Mouse (Mus musculus): ENCODE measurements around the gene Slc4a11. TPM values are rescaled to one million over a fixed set of nuclear protein-coding genes. Genes with fewer than 3 reads are reported as not detected.

Gene Slc4a11
- polyA plus RNA-seq, 1 experiment from 2014 or later, result 2.4 TPM

- 84% methylated on average over 4 of the region's 4 CpGs for WGBS
- no peak for ATAC-seq (ENCODE audit: low FRiP score, low TSS enrichment)
- H3K36me3 ChIP-seq (ENCODE audit: insufficient read depth, low read length), result peaks cover 54% of the 10 kb centered on the region
- no peaks in the 10 kb centered on the region for H3K27me3 ChIP-seq (ENCODE audit: insufficient read depth, low read length)
- H3K4me2 ChIP-seq (replicated peaks; ENCODE audit: low read depth, low read length), result no peak overlapping the region
- no peaks in the 10 kb centered on the region for H3K4me1 ChIP-seq (ENCODE audit: insufficient read depth, low read length)
- H3K9ac ChIP-seq (replicated peaks; ENCODE audit: low read length), result no peak overlapping the region
- H3K27ac ChIP-seq (ENCODE audit: low read length), result no peak overlapping the region
- no peak overlapping the region for H3K4me3 ChIP-seq (ENCODE audit: low read length)
- H3K9me3 ChIP-seq (ENCODE audit: low read length), result no peaks in the 10 kb centered on the region
These were observed 27.1 kb upstream of the Slc4a11 start for GRCm38 (mm10) chr2:130724369-130724768.

GRCm38 (mm10) chr2:130717951-130718350 is 20.6 kb upstream of the Slc4a11 start:
- no peaks in the 10 kb centered on the region for H3K9me3 ChIP-seq (ENCODE audit: low read length)
- no peaks in the 10 kb centered on the region for H3K27me3 ChIP-seq (ENCODE audit: insufficient read depth, low read length)
- no peak overlapping the region for H3K27ac ChIP-seq (ENCODE audit: low read length)
- 68% methylated on average over 6 of the region's 6 CpGs for WGBS
- H3K4me2 ChIP-seq (replicated peaks; ENCODE audit: low read depth, low read length), result no peak overlapping the region
- no peaks in the 10 kb centered on the region for H3K4me1 ChIP-seq (ENCODE audit: insufficient read depth, low read length)
- H3K4me3 ChIP-seq (ENCODE audit: low read length), result no peak overlapping the region
- ATAC-seq (ENCODE audit: low FRiP score, low TSS enrichment), result no peak
- no peak overlapping the region for H3K9ac ChIP-seq (replicated peaks; ENCODE audit: low read length)
- peaks cover 29% of the 10 kb centered on the region for H3K36me3 ChIP-seq (ENCODE audit: insufficient read depth, low read length)

- Histone ChIP-seq H3K27me3 (ENCODE audit: insufficient read depth, low read length) (no peaks in the 10 kb centered on the region), H3K9ac (replicated peaks; ENCODE audit: low read length) (no peak overlapping the region), H3K4me1 (ENCODE audit: insufficient read depth, low read length) (peaks cover 7% of the 10 kb centered on the region; the same call in 1 of the 2 replicates), H3K4me3 (ENCODE audit: low read length) (no peak overlapping the region), H3K9me3 (ENCODE audit: low read length) (no peaks in the 10 kb centered on the region), H3K36me3 (ENCODE audit: insufficient read depth, low read length) (peaks cover 8% of the 10 kb centered on the region), H3K27ac (ENCODE audit: low read length) (no peak overlapping the region), H3K4me2 (replicated peaks; ENCODE audit: low read depth, low read length) (no peak overlapping the region)
- no peak for ATAC-seq (ENCODE audit: low FRiP score, low TSS enrichment)
- 60% methylated on average over 10 of the region's 10 CpGs for WGBS
These were observed 9.7 kb upstream of the Slc4a11 start for GRCm38 (mm10) chr2:130707057-130707456.

- no peak overlapping the region for H3K27ac ChIP-seq (ENCODE audit: low read length)
- no peak overlapping the region for H3K4me3 ChIP-seq (ENCODE audit: low read length)
- H3K4me1 ChIP-seq (ENCODE audit: insufficient read depth, low read length), result peaks cover 7% of the 10 kb centered on the region; the same call in 1 of the 2 replicates
- H3K36me3 ChIP-seq (ENCODE audit: insufficient read depth, low read length), result peaks cover 4% of the 10 kb centered on the region
- ATAC-seq (ENCODE audit: low FRiP score, low TSS enrichment), result no peak
- no peaks in the 10 kb centered on the region for H3K27me3 ChIP-seq (ENCODE audit: insufficient read depth, low read length)
- no peak overlapping the region for H3K4me2 ChIP-seq (replicated peaks; ENCODE audit: low read depth, low read length)
- 61% methylated on average over 4 of the region's 4 CpGs for WGBS
- no peak overlapping the region for H3K9ac ChIP-seq (replicated peaks; ENCODE audit: low read length)
- no peaks in the 10 kb centered on the region for H3K9me3 ChIP-seq (ENCODE audit: low read length)
These were observed 9.3 kb upstream of the Slc4a11 start for GRCm38 (mm10) chr2:130706602-130707001.

- no peaks in the 10 kb centered on the region for H3K9me3 ChIP-seq (ENCODE audit: low read length)
- no peak overlapping the region for H3K4me3 ChIP-seq (ENCODE audit: low read length)
- 72% methylated on average over 6 of the region's 6 CpGs for WGBS
- no peaks in the 10 kb centered on the region for H3K27me3 ChIP-seq (ENCODE audit: insufficient read depth, low read length)
- no peak overlapping the region for H3K9ac ChIP-seq (replicated peaks; ENCODE audit: low read length)
- H3K4me2 ChIP-seq (replicated peaks; ENCODE audit: low read depth, low read length), result no peak overlapping the region
- H3K36me3 ChIP-seq (ENCODE audit: insufficient read depth, low read length), result peaks cover 4% of the 10 kb centered on the region
- no peak for ATAC-seq (ENCODE audit: low FRiP score, low TSS enrichment)
- H3K27ac ChIP-seq (ENCODE audit: low read length), result no peak overlapping the region
- H3K4me1 ChIP-seq (ENCODE audit: insufficient read depth, low read length), result peaks cover 7% of the 10 kb centered on the region; the same call in 1 of the 2 replicates
These were observed 7.9 kb upstream of the Slc4a11 start for GRCm38 (mm10) chr2:130705178-130705577.

GRCm38 (mm10) chr2:130704040-130705001 is 7.0 kb upstream of the Slc4a11 start:
- H3K36me3 ChIP-seq (ENCODE audit: insufficient read depth, low read length), result peaks cover 4% of the 10 kb centered on the region
- no peaks in the 10 kb centered on the region for H3K27me3 ChIP-seq (ENCODE audit: insufficient read depth, low read length)
- no peak overlapping the region for H3K4me3 ChIP-seq (ENCODE audit: low read length)
- peaks cover 7% of the 10 kb centered on the region; the same call in 1 of the 2 replicates for H3K4me1 ChIP-seq (ENCODE audit: insufficient read depth, low read length)
- H3K4me2 ChIP-seq (replicated peaks; ENCODE audit: low read depth, low read length), result no peak overlapping the region
- no peak overlapping the region for H3K9ac ChIP-seq (replicated peaks; ENCODE audit: low read length)
- ATAC-seq (ENCODE audit: low FRiP score, low TSS enrichment), result no peak; the same call in 1 of the 2 replicates
- WGBS, result 55% methylated on average over 9 of the region's 9 CpGs
- no peaks in the 10 kb centered on the region for H3K9me3 ChIP-seq (ENCODE audit: low read length)
- no peak overlapping the region for H3K27ac ChIP-seq (ENCODE audit: low read length)

GRCm38 (mm10) chr2:130697821-130698266 is 525 bp upstream of the Slc4a11 start:
- Histone ChIP-seq H3K4me3 (ENCODE audit: low read length) (peak overlapping the region; percentile 59), H3K9me3 (ENCODE audit: low read length) (no peaks in the 10 kb centered on the region), H3K27ac (ENCODE audit: low read length) (no peak overlapping the region), H3K27me3 (ENCODE audit: insufficient read depth, low read length) (peaks cover 24% of the 10 kb centered on the region), H3K4me1 (ENCODE audit: insufficient read depth, low read length) (peaks cover 10% of the 10 kb centered on the region; the same call in 1 of the 2 replicates), H3K9ac (replicated peaks; ENCODE audit: low read length) (peak overlapping the region; percentile 70), H3K36me3 (ENCODE audit: insufficient read depth, low read length) (no peaks in the 10 kb centered on the region), H3K4me2 (replicated peaks; ENCODE audit: low read depth, low read length) (peak overlapping the region; percentile 100)
- ATAC-seq (ENCODE audit: low FRiP score, low TSS enrichment), result 0 out of 2 replicates have a peak, but pooled peaks have one; percentile 9
- 3% methylated on average over 14 of the region's 14 CpGs for WGBS

- Histone ChIP-seq H3K27me3 (ENCODE audit: insufficient read depth, low read length) (peaks cover 24% of the 10 kb centered on the region), H3K4me3 (ENCODE audit: low read length) (peak overlapping the region; percentile 59), H3K4me2 (replicated peaks; ENCODE audit: low read depth, low read length) (peak overlapping the region; percentile 100), H3K9me3 (ENCODE audit: low read length) (no peaks in the 10 kb centered on the region), H3K27ac (ENCODE audit: low read length) (no peak overlapping the region), H3K36me3 (ENCODE audit: insufficient read depth, low read length) (no peaks in the 10 kb centered on the region), H3K4me1 (ENCODE audit: insufficient read depth, low read length) (peaks cover 10% of the 10 kb centered on the region; the same call in 1 of the 2 replicates), H3K9ac (replicated peaks; ENCODE audit: low read length) (peak overlapping the region; percentile 70)
- under 1% methylated on average over 31 of the region's 31 CpGs for WGBS
- ATAC-seq (ENCODE audit: low FRiP score, low TSS enrichment), result peak; percentile 44
These were observed 593 bp downstream of the Slc4a11 start for GRCm38 (mm10) chr2:130696700-130697152.

GRCm38 (mm10) chr2:130693563-130693962 is 3.8 kb downstream of the Slc4a11 start:
- Histone ChIP-seq H3K4me3 (ENCODE audit: low read length) (no peak overlapping the region), H3K36me3 (ENCODE audit: insufficient read depth, low read length) (no peaks in the 10 kb centered on the region), H3K9me3 (ENCODE audit: low read length) (no peaks in the 10 kb centered on the region), H3K4me1 (ENCODE audit: insufficient read depth, low read length) (peaks cover 10% of the 10 kb centered on the region; the same call in 1 of the 2 replicates), H3K9ac (replicated peaks; ENCODE audit: low read length) (no peak overlapping the region), H3K27me3 (ENCODE audit: insufficient read depth, low read length) (peaks cover 21% of the 10 kb centered on the region), H3K27ac (ENCODE audit: low read length) (no peak overlapping the region), H3K4me2 (replicated peaks; ENCODE audit: low read depth, low read length) (no peak overlapping the region)
- ATAC-seq (ENCODE audit: low FRiP score, low TSS enrichment), result no peak
- 45% methylated on average over 3 of the region's 3 CpGs for WGBS

GRCm38 (mm10) chr2:130689011-130689410 is 8.3 kb downstream of the Slc4a11 start:
- WGBS, result 71% methylated on average over 2 of the region's 2 CpGs
- no peaks in the 10 kb centered on the region for H3K27me3 ChIP-seq (ENCODE audit: insufficient read depth, low read length)
- no peak overlapping the region for H3K4me2 ChIP-seq (replicated peaks; ENCODE audit: low read depth, low read length)
- no peak overlapping the region for H3K9ac ChIP-seq (replicated peaks; ENCODE audit: low read length)
- H3K36me3 ChIP-seq (ENCODE audit: insufficient read depth, low read length), result peaks cover 4% of the 10 kb centered on the region; the same call in 1 of the 2 replicates
- H3K4me3 ChIP-seq (ENCODE audit: low read length), result no peak overlapping the region
- H3K27ac ChIP-seq (ENCODE audit: low read length), result no peak overlapping the region
- no peaks in the 10 kb centered on the region for H3K9me3 ChIP-seq (ENCODE audit: low read length)
- H3K4me1 ChIP-seq (ENCODE audit: insufficient read depth, low read length), result no peaks in the 10 kb centered on the region
- ATAC-seq (ENCODE audit: low FRiP score, low TSS enrichment), result no peak
